Mouse (Mus musculus): Measurements from ENCODE around the gene Plpp7. TPM values are rescaled to one million over a fixed set of nuclear protein-coding genes. Genes with fewer than 3 reads are reported as not detected.

Gene Plpp7
- polyA plus RNA-seq, 1 experiment from 2014 or later: 3.4 TPM

DNA sequence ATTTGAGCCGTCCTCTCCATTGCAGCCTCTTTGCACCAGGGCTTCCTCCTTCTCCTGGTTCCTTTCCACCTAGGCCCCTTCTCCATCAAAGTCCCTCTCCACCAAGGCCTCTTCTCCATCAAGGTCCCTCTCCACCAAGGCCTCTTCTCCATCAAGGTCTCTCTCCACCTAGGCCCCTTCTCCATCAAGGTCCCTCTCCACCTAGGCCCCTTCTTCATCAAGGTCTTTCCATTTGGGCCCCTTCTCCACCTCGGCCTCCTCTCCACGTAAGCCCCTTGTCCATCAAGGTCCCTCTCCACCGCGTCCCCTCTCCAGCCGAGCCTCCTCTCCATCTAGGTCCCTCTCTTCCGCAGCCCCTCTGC, 55.2 kb downstream of the Plpp7 start:
- WGBS (ENCODE audit: insufficient replicate concordance): 10% methylated on average over 7 of the region's 7 CpGs
- peak overlapping the region; percentile 98 for H3K9ac ChIP-seq
- H3K27ac ChIP-seq: peak overlapping the region; percentile 97

DNA sequence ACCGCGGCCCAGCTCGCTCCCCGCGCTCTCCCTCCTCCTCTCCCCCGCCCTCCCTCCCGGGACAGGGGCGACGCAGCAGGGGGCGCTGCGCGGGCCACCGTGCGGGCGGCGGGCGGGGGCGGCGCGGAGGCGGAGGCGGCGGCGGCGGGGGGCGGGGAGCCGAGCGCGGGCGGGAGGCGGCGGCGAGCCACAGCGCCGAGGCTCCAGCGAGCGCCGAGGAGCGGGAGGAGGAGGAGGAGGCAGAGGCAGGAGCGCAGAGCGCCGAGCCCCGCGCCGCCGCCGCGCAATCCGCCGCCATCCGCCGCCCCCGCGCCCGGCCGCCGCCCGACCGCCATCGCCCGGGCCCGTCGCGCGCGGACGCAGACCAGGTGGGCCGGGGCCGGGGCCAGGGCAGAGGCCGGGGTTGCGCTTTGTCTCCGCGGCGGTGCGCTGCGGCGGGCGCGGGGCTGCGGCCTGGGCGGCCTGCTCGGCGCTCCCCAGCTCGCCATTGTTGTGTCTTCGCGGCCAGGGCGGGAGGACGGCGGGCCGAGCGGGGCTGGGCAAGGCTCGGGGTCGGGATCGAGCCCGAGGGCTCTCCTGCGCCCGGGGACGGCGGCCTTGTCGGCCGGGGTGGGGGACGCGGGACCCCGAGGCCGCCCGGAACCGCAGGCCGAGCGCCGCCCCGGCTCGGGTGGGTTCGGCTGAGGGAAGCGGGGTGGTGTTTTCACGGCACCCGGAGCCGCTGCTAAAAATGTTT, 55.8 kb downstream of the Plpp7 start, which contains the start of gene Prrc2b:
Gene Prrc2b (plus strand): TSS at position 159 of the 736 bp plus-strand sequence.
- Histone ChIP-seq H3K27ac (peak within 1 kb of the TSS; percentile 97), H3K36me3 (peaks cover 1% of the 10 kb centered on the region; the same call in 1 of the 2 replicates), H3K9me3 (replicated peaks) (no peaks in the 10 kb centered on the region), H3K4me2 (peak within 1 kb of the TSS; percentile 86), H3K9ac (peak within 1 kb of the TSS; percentile 98), H3K27me3 (replicated peaks) (no peaks in the 10 kb centered on the region), H3K4me3 (peak within 1 kb of the TSS; percentile 92), H3K4me1 (peaks cover 60% of the 10 kb centered on the region)
- peak; percentile 61 for ATAC-seq
- WGBS (ENCODE audit: insufficient replicate concordance): under 1% methylated on average over 52 of the region's 117 CpGs

More for the DNA sequence above, 55.2 kb downstream of the Plpp7 start:
- no peak for ATAC-seq
- Histone ChIP-seq H3K36me3 (no peaks in the 10 kb centered on the region), H3K4me2 (peak overlapping the region; percentile 86), H3K27me3 (replicated peaks) (no peaks in the 10 kb centered on the region), H3K9me3 (replicated peaks) (no peaks in the 10 kb centered on the region), H3K4me3 (peak overlapping the region; percentile 92), H3K4me1 (peaks cover 57% of the 10 kb centered on the region)

DNA sequence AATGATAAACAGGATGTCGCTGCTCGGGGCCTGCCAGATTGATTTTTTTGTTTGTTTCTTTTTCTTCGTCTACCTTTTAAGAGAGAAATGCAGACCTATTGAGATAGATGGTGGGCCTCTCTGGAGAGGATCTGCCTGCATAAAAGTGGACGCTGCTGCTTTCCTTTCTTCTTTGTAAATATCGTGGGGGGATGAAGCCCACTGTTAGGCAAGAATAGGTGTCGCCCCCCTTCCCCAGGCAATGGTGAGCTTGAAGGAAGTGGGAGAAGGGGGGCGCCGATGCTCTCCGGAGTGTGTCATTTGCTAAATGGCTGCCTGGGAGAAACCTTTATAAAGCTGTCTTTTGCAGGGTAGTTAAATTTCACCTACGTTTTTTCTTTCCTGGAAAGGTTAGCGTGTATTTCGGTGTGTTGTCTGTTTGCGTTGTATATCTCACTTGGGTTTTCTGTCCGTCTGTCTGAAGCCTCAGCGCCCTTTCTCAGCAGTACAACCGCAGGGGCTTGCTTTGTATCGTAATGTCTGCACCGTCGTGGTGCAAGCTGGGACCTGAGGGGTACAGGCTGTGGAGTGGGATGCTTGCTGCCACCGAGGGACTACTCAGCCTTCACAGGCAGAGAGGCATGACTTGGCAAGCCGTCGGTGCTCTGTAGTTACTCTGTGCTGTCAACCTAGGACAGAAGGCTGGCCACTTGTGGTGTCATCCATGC, 56.5 kb downstream of the Plpp7 start:
- peaks cover 6% of the 10 kb centered on the region; the same call in 1 of the 2 replicates for H3K36me3 ChIP-seq
- under 1% methylated on average over 22 of the region's 22 CpGs for WGBS (ENCODE audit: insufficient replicate concordance)
- H3K4me3 ChIP-seq: peak overlapping the region; percentile 92
- H3K4me1 ChIP-seq: peaks cover 62% of the 10 kb centered on the region
- ATAC-seq: peak; percentile 68
- H3K9me3 ChIP-seq (replicated peaks): no peaks in the 10 kb centered on the region
- H3K27ac ChIP-seq: peak overlapping the region; percentile 97
- H3K9ac ChIP-seq: peak overlapping the region; percentile 98
- peak overlapping the region; percentile 86 for H3K4me2 ChIP-seq
- H3K27me3 ChIP-seq (replicated peaks): no peaks in the 10 kb centered on the region

DNA sequence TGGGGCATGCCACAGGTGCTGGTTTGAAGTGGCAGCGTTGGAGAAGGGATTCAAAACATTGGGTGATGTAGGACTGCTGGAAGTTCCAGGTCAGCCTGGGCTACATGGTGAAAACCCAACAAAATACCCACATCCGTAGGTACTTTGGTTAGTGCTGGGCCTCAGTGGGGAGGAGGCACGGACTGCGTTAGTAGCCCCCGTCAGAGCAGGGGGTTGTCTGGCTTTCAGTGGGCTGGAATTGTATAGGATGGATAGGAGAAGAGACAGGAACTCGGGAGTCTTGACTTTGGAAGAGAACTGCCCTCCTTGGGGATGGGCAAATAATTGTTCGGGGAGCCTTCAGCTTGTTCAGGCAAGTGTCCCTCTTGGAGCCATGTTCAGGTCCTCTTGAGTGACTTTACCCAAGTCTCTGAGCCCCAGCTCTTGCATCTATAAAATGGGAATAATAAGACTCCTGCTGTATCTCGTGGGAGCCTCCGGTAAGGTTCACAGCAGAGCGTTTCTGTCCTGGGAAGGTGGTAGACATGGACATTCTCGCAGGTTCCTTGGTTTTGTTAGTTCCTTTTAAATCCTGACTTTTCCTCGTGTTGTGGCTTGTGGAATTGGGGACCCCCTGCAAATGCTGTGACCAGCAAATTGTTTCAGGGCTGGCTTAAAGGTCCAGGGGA, 57.2 kb downstream of the Plpp7 start:
- 15% methylated on average over 12 of the region's 12 CpGs for WGBS (ENCODE audit: insufficient replicate concordance)

DNA sequence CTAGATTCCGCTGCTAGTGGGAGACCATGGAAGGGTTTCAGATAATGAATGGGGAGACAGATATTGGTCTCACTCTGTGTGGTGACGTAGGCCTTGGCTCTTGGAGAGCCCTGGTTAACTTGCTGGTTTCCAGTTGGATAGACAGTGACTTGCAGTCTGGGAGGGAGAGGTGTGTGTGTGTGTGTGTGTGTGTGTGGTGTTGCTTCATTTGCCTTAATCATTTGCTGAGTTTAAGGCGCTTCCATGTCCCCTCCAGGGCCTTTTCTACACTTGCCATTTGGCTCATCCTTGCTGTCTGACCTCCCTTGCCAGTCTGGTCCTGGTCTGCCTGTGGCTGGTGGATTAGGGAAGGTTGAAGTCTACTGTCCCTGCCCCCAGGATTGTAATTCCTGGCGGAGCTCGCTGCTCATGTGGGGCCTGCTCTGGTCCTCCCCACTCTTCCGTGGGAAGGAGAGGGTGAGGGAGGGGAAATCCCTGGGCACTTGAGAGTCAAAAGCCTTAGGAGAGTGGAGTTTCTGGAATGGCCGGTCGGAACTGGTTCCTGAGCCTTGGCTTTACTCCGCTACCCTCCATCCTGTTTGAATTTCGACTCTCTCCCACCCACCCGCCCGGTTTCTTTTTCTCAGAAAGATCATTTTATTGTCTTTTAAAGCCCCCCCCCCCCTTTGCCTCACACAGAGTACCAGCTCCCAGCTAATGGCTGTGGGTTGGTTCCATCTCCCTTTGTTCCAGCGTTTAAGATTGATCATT, 57.9 kb downstream of the Plpp7 start:
- H3K27ac ChIP-seq: peak overlapping the region; percentile 97
- H3K27me3 ChIP-seq (replicated peaks): no peaks in the 10 kb centered on the region
- H3K36me3 ChIP-seq: peaks cover 6% of the 10 kb centered on the region; the same call in 1 of the 2 replicates
- ATAC-seq: peak; percentile 51
- peak overlapping the region; percentile 92 for H3K4me3 ChIP-seq
- peak overlapping the region; percentile 98 for H3K9ac ChIP-seq
- 25% methylated on average over 13 of the region's 13 CpGs for WGBS (ENCODE audit: insufficient replicate concordance)
- no peaks in the 10 kb centered on the region for H3K9me3 ChIP-seq (replicated peaks)
- H3K4me1 ChIP-seq: peaks cover 74% of the 10 kb centered on the region
- peak overlapping the region; percentile 86 for H3K4me2 ChIP-seq

More for the DNA sequence above, 57.2 kb downstream of the Plpp7 start:
- H3K36me3 ChIP-seq: peaks cover 6% of the 10 kb centered on the region; the same call in 1 of the 2 replicates
- H3K9me3 ChIP-seq (replicated peaks): no peaks in the 10 kb centered on the region
- H3K4me2 ChIP-seq: peak overlapping the region; percentile 86
- H3K9ac ChIP-seq: peak overlapping the region; percentile 98
- H3K4me1 ChIP-seq: peaks cover 68% of the 10 kb centered on the region
- H3K27ac ChIP-seq: peak overlapping the region; percentile 97
- ATAC-seq: 0 out of 2 replicates have a peak, but pooled peaks have one; percentile 3
- H3K27me3 ChIP-seq (replicated peaks): no peaks in the 10 kb centered on the region
- peak overlapping the region; percentile 92 for H3K4me3 ChIP-seq

DNA sequence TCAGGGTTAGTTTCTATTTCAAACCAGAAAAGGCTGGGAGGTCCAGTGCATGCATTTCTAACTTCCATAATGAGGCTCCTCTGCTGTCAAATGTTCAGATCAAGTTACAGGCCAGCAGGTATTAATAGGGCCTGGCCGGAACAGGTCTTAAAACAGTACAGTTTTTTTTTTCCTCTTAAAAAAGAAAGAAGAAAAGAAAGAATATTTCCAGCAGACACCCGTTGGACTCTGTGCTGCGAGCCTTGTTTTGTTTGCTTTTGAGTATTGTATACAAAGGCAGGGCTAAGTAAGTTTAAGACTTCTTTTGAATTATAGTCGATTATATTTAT, 58.4 kb downstream of the Plpp7 start:
- H3K9ac ChIP-seq: peak overlapping the region; percentile 98
- peak overlapping the region; percentile 97 for H3K27ac ChIP-seq
- WGBS (ENCODE audit: insufficient replicate concordance): 43% methylated on average over 4 of the region's 4 CpGs
- peaks cover 79% of the 10 kb centered on the region for H3K4me1 ChIP-seq
- ATAC-seq: no peak
- H3K4me3 ChIP-seq: peak overlapping the region; percentile 92
- H3K27me3 ChIP-seq (replicated peaks): no peaks in the 10 kb centered on the region
- H3K36me3 ChIP-seq: peaks cover 6% of the 10 kb centered on the region; the same call in 1 of the 2 replicates
- H3K4me2 ChIP-seq: peak overlapping the region; percentile 86
- H3K9me3 ChIP-seq (replicated peaks): no peaks in the 10 kb centered on the region

DNA sequence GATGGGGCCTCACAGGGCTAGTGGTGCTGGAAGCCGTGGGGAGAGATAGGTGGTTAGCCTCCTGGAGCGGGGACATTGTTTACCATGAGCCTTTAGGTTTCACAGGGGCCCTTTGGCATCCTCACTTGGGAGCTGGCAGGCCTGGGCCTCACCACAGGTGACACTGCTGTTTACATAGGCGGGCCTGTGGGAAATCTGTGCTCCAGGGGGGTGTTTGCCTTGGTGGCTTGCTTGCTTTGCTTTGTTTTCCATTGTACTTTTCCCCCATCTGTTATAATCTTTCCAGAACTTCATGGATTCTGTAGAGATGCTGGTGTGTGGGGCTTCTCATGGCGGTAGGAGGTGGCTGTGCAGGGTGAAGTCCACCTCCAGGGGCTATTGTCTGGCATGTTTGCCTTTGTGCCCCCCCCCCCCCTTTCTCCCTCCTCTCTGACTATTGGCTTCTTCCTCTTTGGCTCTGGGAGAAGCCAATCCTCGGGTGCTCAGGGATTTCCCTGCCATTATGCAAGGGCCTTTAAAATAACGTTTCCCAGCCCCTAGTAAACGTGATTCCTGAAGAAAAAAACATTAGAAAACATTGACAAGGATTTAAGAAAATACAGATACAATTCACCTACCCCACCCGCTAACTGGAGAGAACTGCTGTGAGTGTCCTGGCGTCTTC, 59.1 kb downstream of the Plpp7 start:
- Histone ChIP-seq H3K27me3 (replicated peaks) (no peaks in the 10 kb centered on the region), H3K9me3 (replicated peaks) (no peaks in the 10 kb centered on the region), H3K9ac (peak overlapping the region; percentile 98; the same call in 1 of the 2 replicates), H3K36me3 (peaks cover 8% of the 10 kb centered on the region), H3K4me3 (peak overlapping the region; percentile 92), H3K27ac (peak overlapping the region; percentile 97), H3K4me2 (peak overlapping the region; percentile 86), H3K4me1 (peaks cover 86% of the 10 kb centered on the region)
- no peak for ATAC-seq
- 24% methylated on average over 9 of the region's 9 CpGs for WGBS (ENCODE audit: insufficient replicate concordance)

DNA sequence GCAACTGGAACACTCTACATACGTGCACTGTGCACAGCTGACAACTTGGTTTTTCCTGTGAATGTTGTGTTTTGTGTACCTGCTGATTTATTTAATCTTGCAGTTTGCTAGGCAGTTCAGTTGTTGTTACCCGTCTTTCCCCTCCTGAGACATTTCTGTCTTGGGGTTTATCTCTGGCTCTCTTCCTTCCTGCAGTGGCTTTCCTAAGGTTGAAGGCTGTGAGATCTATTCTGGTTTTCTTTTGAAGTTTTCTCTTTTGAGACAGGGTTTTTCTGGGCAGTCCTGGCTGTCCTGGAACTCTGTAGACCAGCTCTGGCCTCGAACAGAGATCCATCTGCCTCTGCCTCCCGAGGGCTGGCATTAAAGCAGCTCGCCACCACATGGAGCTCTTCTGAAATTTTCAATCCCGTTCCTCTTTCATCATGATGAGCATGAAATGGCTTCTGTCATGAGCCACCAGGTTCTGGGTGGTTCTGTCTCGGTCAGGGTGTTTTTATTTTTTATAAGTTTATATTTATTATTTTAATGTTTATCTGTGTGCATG, 59.7 kb downstream of the Plpp7 start:
- H3K9ac ChIP-seq: peak overlapping the region; percentile 98; the same call in 1 of the 2 replicates
- peak overlapping the region; percentile 97 for H3K27ac ChIP-seq
- no peaks in the 10 kb centered on the region for H3K27me3 ChIP-seq (replicated peaks)
- 35% methylated on average over 7 of the region's 7 CpGs for WGBS (ENCODE audit: insufficient replicate concordance)
- peak overlapping the region; percentile 22 for H3K4me3 ChIP-seq
- H3K4me2 ChIP-seq: peak overlapping the region; percentile 86
- H3K4me1 ChIP-seq: peaks cover 91% of the 10 kb centered on the region
- H3K9me3 ChIP-seq (replicated peaks): no peaks in the 10 kb centered on the region
- no peak for ATAC-seq
- peaks cover 14% of the 10 kb centered on the region for H3K36me3 ChIP-seq

DNA sequence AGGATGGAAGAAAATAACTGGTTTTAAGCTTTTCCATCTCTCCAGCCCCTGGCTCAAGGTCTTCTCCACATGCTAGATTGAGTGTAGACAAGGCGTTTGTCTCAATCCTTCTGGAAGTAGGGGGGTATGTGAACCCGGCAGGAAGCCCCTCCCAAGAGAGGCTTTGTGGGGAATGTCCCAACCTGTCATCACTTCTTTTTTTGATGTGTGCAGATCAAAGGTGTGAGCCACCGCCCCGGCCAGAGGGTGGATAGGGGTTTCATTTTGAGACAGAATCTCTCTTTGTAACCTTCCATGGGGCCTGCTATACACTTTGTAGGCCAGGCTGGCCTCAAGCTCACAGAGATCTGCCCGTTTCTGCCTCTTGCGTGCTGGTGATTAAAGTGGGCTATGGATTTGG, 60.3 kb downstream of the Plpp7 start:
- H3K9me3 ChIP-seq (replicated peaks): no peaks in the 10 kb centered on the region
- H3K4me3 ChIP-seq: no peak overlapping the region
- H3K27ac ChIP-seq: peak overlapping the region; percentile 97; the same call in 1 of the 2 replicates
- WGBS (ENCODE audit: insufficient replicate concordance): 61% methylated on average over 6 of the region's 6 CpGs
- peak overlapping the region; percentile 98; the same call in 1 of the 2 replicates for H3K9ac ChIP-seq
- peaks cover 90% of the 10 kb centered on the region for H3K4me1 ChIP-seq
- H3K36me3 ChIP-seq: peaks cover 20% of the 10 kb centered on the region
- ATAC-seq: no peak
- peak overlapping the region; percentile 86 for H3K4me2 ChIP-seq
- no peaks in the 10 kb centered on the region for H3K27me3 ChIP-seq (replicated peaks)

DNA sequence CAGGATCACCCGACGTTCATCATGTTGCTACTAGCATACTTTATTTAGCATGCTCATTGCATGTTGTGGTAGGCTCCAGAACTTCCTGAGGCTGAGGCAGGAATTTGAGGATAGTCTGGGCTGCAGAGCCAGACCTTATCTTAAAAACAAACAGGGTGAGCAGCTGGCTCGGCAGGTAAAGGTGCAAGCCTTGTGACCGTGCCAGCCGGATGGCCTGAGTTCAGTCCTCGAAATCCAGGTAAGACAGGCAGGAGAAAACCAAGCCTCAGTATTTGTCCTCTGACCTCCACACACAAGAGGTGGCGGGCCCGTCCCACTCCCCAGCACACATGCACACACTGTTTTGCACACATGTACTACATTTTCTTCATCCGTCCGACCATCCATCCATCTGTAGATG, 61.3 kb downstream of the Plpp7 start:
- WGBS (ENCODE audit: insufficient replicate concordance): 72% methylated on average over 10 of the region's 10 CpGs
- Histone ChIP-seq H3K27me3 (replicated peaks) (no peaks in the 10 kb centered on the region), H3K4me3 (no peak overlapping the region), H3K9ac (no peak overlapping the region), H3K4me2 (no peak overlapping the region; the same call in 1 of the 2 replicates), H3K27ac (no peak overlapping the region), H3K4me1 (peaks cover 94% of the 10 kb centered on the region), H3K9me3 (replicated peaks) (no peaks in the 10 kb centered on the region), H3K36me3 (peaks cover 20% of the 10 kb centered on the region)
- no peak for ATAC-seq
